Mouse (Mus musculus): ENCODE measurements around the gene Pla2g6. TPM values are rescaled to one million over a fixed set of nuclear protein-coding genes. Genes with fewer than 3 reads are reported as not detected.
A peak's percentile ranks its signal among the peaks of the same experiment; 100 is the strongest.

Gene Pla2g6
- polyA plus RNA-seq, 1 experiment, result 28.9 TPM

GRCm38 (mm10) chr15:79338978-79339377 lies 10.8 kb upstream of the Pla2g6 start:
- no peak overlapping the region for H3K27ac ChIP-seq (ENCODE audit: insufficient read depth, low read length)
- H3K4me1 ChIP-seq (ENCODE audit: control insufficient read depth, insufficient read depth, low read length), result no peaks in the 10 kb centered on the region
- H3K4me3 ChIP-seq (ENCODE audit: insufficient read depth, low read length), result no peak overlapping the region
- TF ChIP-seq CTCF (IDR thresholded peaks at IDR 0.05; ENCODE audit: extremely low read depth, insufficient read depth, low read length) (no peak), POLR2A (IDR thresholded peaks at IDR 0.05; ENCODE audit: extremely low read depth, insufficient read depth, low read length) (no peak)

GRCm38 (mm10) chr15:79335061-79335655 lies 7.0 kb upstream of the Pla2g6 start:
- no peaks in the 10 kb centered on the region for H3K4me1 ChIP-seq (ENCODE audit: control insufficient read depth, insufficient read depth, low read length)

GRCm38 (mm10) chr15:79333409-79333808 lies 5.2 kb upstream of the Pla2g6 start:
- Histone ChIP-seq H3K4me3 (ENCODE audit: insufficient read depth, low read length) (no peak overlapping the region), H3K27ac (ENCODE audit: insufficient read depth, low read length) (no peak overlapping the region), H3K4me1 (ENCODE audit: control insufficient read depth, insufficient read depth, low read length) (no peaks in the 10 kb centered on the region)
- TF ChIP-seq CTCF (IDR thresholded peaks at IDR 0.05; ENCODE audit: extremely low read depth, insufficient read depth, low read length), result no peak
- TF ChIP-seq POLR2A (IDR thresholded peaks at IDR 0.05; ENCODE audit: extremely low read depth, insufficient read depth, low read length), result no peak

More at GRCm38 (mm10) chr15:79335061-79335655, 7.0 kb upstream of the Pla2g6 start:
- no peak overlapping the region for H3K27ac ChIP-seq (ENCODE audit: insufficient read depth, low read length)
- TF ChIP-seq POLR2A (IDR thresholded peaks at IDR 0.05; ENCODE audit: extremely low read depth, insufficient read depth, low read length), result no peak
- TF ChIP-seq CTCF (IDR thresholded peaks at IDR 0.05; ENCODE audit: extremely low read depth, insufficient read depth, low read length), result no peak
- H3K4me3 ChIP-seq (ENCODE audit: insufficient read depth, low read length), result no peak overlapping the region

GRCm38 (mm10) chr15:79330521-79330920 lies 2.3 kb upstream of the Pla2g6 start:
- Histone ChIP-seq H3K27ac (ENCODE audit: insufficient read depth, low read length) (no peak overlapping the region), H3K4me3 (ENCODE audit: insufficient read depth, low read length) (no peak overlapping the region), H3K4me1 (ENCODE audit: control insufficient read depth, insufficient read depth, low read length) (peaks cover 3% of the 10 kb centered on the region; the same call in 1 of the 2 replicates)
- TF ChIP-seq POLR2A (IDR thresholded peaks at IDR 0.05; ENCODE audit: extremely low read depth, insufficient read depth, low read length) (no peak), CTCF (IDR thresholded peaks at IDR 0.05; ENCODE audit: extremely low read depth, insufficient read depth, low read length) (no peak)

- Histone ChIP-seq H3K4me3 (ENCODE audit: insufficient read depth, low read length) (no peak overlapping the region), H3K27ac (ENCODE audit: insufficient read depth, low read length) (no peak overlapping the region), H3K4me1 (ENCODE audit: control insufficient read depth, insufficient read depth, low read length) (peaks cover 3% of the 10 kb centered on the region; the same call in 1 of the 2 replicates)
- TF ChIP-seq POLR2A (IDR thresholded peaks at IDR 0.05; ENCODE audit: extremely low read depth, insufficient read depth, low read length) (no peak), CTCF (IDR thresholded peaks at IDR 0.05; ENCODE audit: extremely low read depth, insufficient read depth, low read length) (no peak)
These were observed 1.8 kb upstream of the Pla2g6 start for GRCm38 (mm10) chr15:79329979-79330363.

- H3K4me1 ChIP-seq (ENCODE audit: control insufficient read depth, insufficient read depth, low read length), result peaks cover 3% of the 10 kb centered on the region; the same call in 1 of the 2 replicates
- H3K4me3 ChIP-seq (ENCODE audit: insufficient read depth, low read length), result no peak overlapping the region
- no peak overlapping the region for H3K27ac ChIP-seq (ENCODE audit: insufficient read depth, low read length)
- TF ChIP-seq POLR2A (IDR thresholded peaks at IDR 0.05; ENCODE audit: extremely low read depth, insufficient read depth, low read length) (no peak), CTCF (IDR thresholded peaks at IDR 0.05; ENCODE audit: extremely low read depth, insufficient read depth, low read length) (no peak)
These were observed 1.3 kb upstream of the Pla2g6 start for GRCm38 (mm10) chr15:79329346-79329978.

GRCm38 (mm10) chr15:79328939-79329275 lies 717 bp upstream of the Pla2g6 start:
- peaks cover 3% of the 10 kb centered on the region; the same call in 1 of the 2 replicates for H3K4me1 ChIP-seq (ENCODE audit: control insufficient read depth, insufficient read depth, low read length)
- peak overlapping the region; percentile 79; the same call in 1 of the 2 replicates for H3K4me3 ChIP-seq (ENCODE audit: insufficient read depth, low read length)
- no peak overlapping the region for H3K27ac ChIP-seq (ENCODE audit: insufficient read depth, low read length)
- TF ChIP-seq POLR2A (IDR thresholded peaks at IDR 0.05; ENCODE audit: extremely low read depth, insufficient read depth, low read length) (no peak), CTCF (IDR thresholded peaks at IDR 0.05; ENCODE audit: extremely low read depth, insufficient read depth, low read length) (no peak)

GRCm38 (mm10) chr15:79326971-79327961 lies 924 bp downstream of the Pla2g6 start:
- TF ChIP-seq POLR2A (IDR thresholded peaks at IDR 0.05; ENCODE audit: extremely low read depth, insufficient read depth, low read length) (no peak), CTCF (IDR thresholded peaks at IDR 0.05; ENCODE audit: extremely low read depth, insufficient read depth, low read length) (no peak)
- peak overlapping the region; percentile 79 for H3K4me3 ChIP-seq (ENCODE audit: insufficient read depth, low read length)
- H3K4me1 ChIP-seq (ENCODE audit: control insufficient read depth, insufficient read depth, low read length), result peaks cover 3% of the 10 kb centered on the region; the same call in 1 of the 2 replicates
- H3K27ac ChIP-seq (ENCODE audit: insufficient read depth, low read length), result peak overlapping the region; percentile 88

- Histone ChIP-seq H3K4me3 (ENCODE audit: insufficient read depth, low read length) (no peak overlapping the region), H3K27ac (ENCODE audit: insufficient read depth, low read length) (no peak overlapping the region), H3K4me1 (ENCODE audit: control insufficient read depth, insufficient read depth, low read length) (peaks cover 3% of the 10 kb centered on the region; the same call in 1 of the 2 replicates)
- TF ChIP-seq POLR2A (IDR thresholded peaks at IDR 0.05; ENCODE audit: extremely low read depth, insufficient read depth, low read length), result no peak
- no peak for TF ChIP-seq CTCF (IDR thresholded peaks at IDR 0.05; ENCODE audit: extremely low read depth, insufficient read depth, low read length)
These were observed 1.9 kb downstream of the Pla2g6 start for GRCm38 (mm10) chr15:79326264-79326663.

All from cortical plate, adult 2 months (tissue).